Mouse (Mus musculus) embryonic facial prominence, embryonic 12.5 days (tissue): ENCODE measurements around the gene Ube2d3. TPM values are rescaled to one million over a fixed set of nuclear protein-coding genes. Genes with fewer than 3 reads are reported as not detected.

Experiments used
- ATAC-seq: fragments of 200-750 bp; cut with Nextera tagmentation; 2 replicates; pipeline ENCODE4 v1.8.0; 2017; ENCODE audit not compliant: insufficient number of reproducible peaks, insufficient read depth, low FRiP score, low TSS enrichment
- H3K27ac ChIP-seq: fragments of 300-500 bp; sonication (generic); 2 replicates; pipeline ENCODE4 v1.5.1; 2016; ENCODE audit warnings: mild to moderate bottlenecking
- H3K27me3 ChIP-seq: fragments of 300-500 bp; sonication (generic); 2 replicates; pipeline ENCODE4 v1.6.1; 2016; ENCODE audit warnings: mild to moderate bottlenecking, moderate library complexity
- H3K36me3 ChIP-seq: fragments of 300-500 bp; sonication (generic); 2 replicates; pipeline ENCODE4 v1.6.1; 2016; ENCODE audit warnings: mild to moderate bottlenecking
- H3K4me1 ChIP-seq: fragments of 300-500 bp; sonication (generic); 2 replicates; pipeline ENCODE4 v1.6.1; 2016
- H3K4me2 ChIP-seq: fragments of 300-500 bp; sonication (generic); replicated peaks from 2 replicates; pipeline ENCODE4 v1.6.1; 2016; ENCODE audit warnings: mild to moderate bottlenecking, moderate library complexity
- H3K4me3 ChIP-seq: fragments of 300-500 bp; sonication (generic); 2 replicates; pipeline ENCODE4 v1.5.1; 2016; ENCODE audit warnings: mild to moderate bottlenecking
- H3K9ac ChIP-seq: fragments of 300-500 bp; sonication (generic); 2 replicates; pipeline ENCODE4 v1.6.1; 2016; ENCODE audit warnings: mild to moderate bottlenecking, moderate library complexity
- H3K9me3 ChIP-seq: fragments of 300-500 bp; sonication (generic); 2 replicates; pipeline ENCODE4 v1.6.1; 2016; ENCODE audit warnings: mild to moderate bottlenecking, moderate library complexity
- WGBS: fragments of 180-500 bp; shearing (Covaris S2); methylation state at CpG from one replicate; pipeline ENCODE4 v1.1.7; 2016; 5-methylcytosine and 5-hydroxymethylcytosine counted together
- polyA plus RNA-seq: library from polyadenylated mRNA; unstranded; fragments of >200 nt; fragmentation: Nextera tagmentation; extraction: Ambion mirVana; gene quantifications from 2 replicates; pipeline ENCODE4 v1.2.1, GENCODE M21; 2016

Gene Ube2d3
- polyA plus RNA-seq, 1 experiment from 2014 or later, result 505 TPM

- no peaks in the 10 kb centered on the region for H3K36me3 ChIP-seq
- H3K4me3 ChIP-seq, result no peak overlapping the region
- H3K4me1 ChIP-seq, result no peaks in the 10 kb centered on the region
- H3K27ac ChIP-seq, result no peak overlapping the region
- H3K9ac ChIP-seq, result no peak overlapping the region
- WGBS, result 64% methylated on average over 6 of the region's 6 CpGs
- H3K27me3 ChIP-seq, result no peaks in the 10 kb centered on the region
- H3K9me3 ChIP-seq, result no peaks in the 10 kb centered on the region
- no peak for ATAC-seq
- no peak overlapping the region for H3K4me2 ChIP-seq
Observed at GRCm38 (mm10) chr3:135516891-135517290, 78.9 kb downstream of the Ube2d3 start.

Other genes starting within 250 kb of the Ube2d3 start
- gene Cenpe, start 225.6 kb upstream of the Ube2d3 start, polyA plus RNA-seq, result 32.5 and 36.7 TPM in 2 replicates
- gene Bdh2, start 156.9 kb upstream of the Ube2d3 start, polyA plus RNA-seq, result 19.7 and 25.3 TPM in 2 replicates
- gene Slc9b2, start 130.4 kb upstream of the Ube2d3 start, polyA plus RNA-seq, result 3.5 and 3.8 TPM in 2 replicates
- 0.19 and 0.50 TPM in 2 replicates for gene Slc9b1, start 90.1 kb upstream of the Ube2d3 start, polyA plus RNA-seq
- gene Cisd2, start 14.2 kb upstream of the Ube2d3 start, polyA plus RNA-seq, result 71.3 and 74.0 TPM in 2 replicates
- 5.1 TPM in 2 replicates for gene Manba, start 47.5 kb downstream of the Ube2d3 start, polyA plus RNA-seq